Mouse (Mus musculus): Measurements from ENCODE around the gene Vav1.

The Vav1 gene

DNA sequence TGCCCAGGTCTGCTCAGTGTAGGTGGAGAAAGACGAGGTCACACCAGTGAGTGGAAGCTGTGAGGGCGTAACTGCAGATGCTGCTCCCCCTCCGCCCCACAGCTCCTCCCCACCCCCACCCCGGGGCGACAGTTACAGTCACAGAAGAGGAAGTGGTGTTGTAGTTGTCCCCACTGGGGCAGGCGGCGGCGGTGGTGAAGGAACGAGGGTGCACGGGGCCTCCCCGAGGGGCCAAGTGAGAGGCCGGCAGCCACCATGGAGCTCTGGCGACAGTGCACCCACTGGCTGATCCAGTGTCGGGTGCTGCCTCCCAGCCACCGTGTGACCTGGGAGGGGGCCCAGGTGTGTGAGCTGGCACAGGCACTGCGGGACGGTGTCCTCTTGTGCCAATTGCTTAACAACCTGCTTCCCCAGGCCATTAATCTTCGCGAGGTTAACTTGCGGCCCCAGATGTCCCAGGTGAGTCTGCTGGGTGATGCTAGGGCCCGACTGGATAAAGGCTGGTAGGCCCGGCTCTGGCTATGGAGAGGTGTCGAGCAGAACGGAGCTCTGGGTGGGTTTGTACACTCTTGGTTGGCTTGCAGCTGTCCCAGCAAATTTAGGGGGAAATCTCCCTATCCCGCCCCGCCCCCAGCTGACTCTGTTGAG, at the start of gene Vav1:
Gene Vav1, plus strand, starts transcription at position 158 of the 648 bp plus-strand sequence.
- no peak for DNase-seq (ENCODE audit: low spot score)

GRCm38 (mm10) chr17:57229851-57230727, 48.8 kb upstream of the Vav1 start:
- no peak for DNase-seq (ENCODE audit: low spot score)

GRCm38 (mm10) chr17:57230728-57231125, 48.2 kb upstream of the Vav1 start:
- no peak for DNase-seq (ENCODE audit: low spot score)

DNA sequence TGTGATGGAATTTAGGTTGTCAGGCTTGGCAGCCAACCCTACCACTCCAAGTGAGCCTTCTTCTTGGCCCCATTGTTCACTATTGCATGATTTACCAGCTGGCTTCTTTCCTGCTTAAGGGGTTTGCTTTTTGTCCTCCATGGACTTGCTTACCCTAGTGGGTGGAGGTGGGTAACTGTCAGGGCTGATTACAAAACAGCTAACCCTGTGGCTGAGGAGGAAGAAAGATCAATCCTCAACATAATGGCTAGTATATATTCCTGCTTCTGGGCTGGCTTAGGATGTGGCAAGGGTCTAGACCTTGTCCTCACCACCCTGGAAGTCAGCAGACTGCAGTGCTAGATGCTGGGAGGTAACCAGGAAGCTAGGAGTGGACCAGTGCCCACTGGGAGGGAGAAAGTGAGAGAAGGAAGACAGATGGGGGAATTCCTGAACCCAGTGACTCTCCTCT, 47.6 kb upstream of the Vav1 start:
- DNase-seq (ENCODE audit: low spot score): no peak

- no peak for DNase-seq (ENCODE audit: low spot score)
These were observed 46.7 kb upstream of the Vav1 start for GRCm38 (mm10) chr17:57232200-57232599.

DNA sequence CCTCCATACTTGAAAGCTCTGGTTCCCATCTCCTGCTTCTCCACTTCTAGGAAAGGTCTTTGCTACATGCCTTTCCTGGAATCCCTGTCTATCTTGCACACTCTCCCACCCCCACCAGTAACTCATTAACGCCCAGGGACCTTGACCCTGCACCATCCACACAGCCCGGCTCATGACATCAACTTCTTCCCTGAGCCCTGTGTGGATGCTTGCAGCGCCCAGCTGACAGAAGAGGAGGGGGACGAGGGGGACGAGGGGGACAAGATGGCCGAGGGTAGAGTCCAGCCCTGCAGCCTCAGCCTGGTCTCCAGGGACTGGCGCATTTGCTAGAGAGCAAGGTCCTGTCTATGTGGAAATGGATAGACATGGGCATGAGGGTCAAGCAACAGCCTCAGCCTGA, 45.9 kb upstream of the Vav1 start:
- no peak for DNase-seq (ENCODE audit: low spot score)

DNA sequence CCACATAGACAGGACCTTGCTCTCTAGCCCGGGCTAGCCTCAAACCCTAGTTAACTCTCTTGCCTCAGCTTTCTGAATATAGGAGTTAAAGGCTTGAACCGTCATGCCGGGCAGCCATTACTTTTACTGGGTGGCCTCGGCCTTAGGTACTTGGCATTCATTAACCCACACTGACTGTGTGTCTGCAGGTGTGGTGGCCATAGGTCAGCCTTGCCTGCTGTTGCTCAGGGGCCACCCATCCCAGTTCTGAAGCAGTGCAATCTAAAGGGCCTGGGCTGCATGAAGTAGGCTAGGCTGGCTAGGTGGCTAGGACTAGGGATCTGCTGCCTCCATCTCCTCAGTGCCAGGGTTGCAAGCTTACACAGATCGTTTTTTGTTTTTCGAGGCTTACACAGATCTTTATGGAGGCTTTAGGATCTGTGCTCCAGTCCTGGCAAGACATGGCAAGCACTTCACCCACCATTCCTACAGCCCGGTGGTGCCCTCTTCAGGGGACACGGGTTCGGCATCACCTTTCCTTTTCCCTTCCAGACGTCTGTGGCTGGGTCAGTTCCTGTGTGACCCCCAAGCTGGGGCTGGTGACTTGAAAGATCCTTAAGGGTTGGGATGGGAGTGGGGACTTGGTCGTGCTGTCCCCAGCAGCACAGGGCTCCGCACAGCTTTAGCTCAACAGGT, 44.5 kb upstream of the Vav1 start:
- DNase-seq (ENCODE audit: low spot score): no peak

GRCm38 (mm10) chr17:57235803-57236202, 43.1 kb upstream of the Vav1 start:
- DNase-seq (ENCODE audit: low spot score): no peak

GRCm38 (mm10) chr17:57237181-57237580, 41.7 kb upstream of the Vav1 start:
- DNase-seq (ENCODE audit: low spot score): no peak

DNA sequence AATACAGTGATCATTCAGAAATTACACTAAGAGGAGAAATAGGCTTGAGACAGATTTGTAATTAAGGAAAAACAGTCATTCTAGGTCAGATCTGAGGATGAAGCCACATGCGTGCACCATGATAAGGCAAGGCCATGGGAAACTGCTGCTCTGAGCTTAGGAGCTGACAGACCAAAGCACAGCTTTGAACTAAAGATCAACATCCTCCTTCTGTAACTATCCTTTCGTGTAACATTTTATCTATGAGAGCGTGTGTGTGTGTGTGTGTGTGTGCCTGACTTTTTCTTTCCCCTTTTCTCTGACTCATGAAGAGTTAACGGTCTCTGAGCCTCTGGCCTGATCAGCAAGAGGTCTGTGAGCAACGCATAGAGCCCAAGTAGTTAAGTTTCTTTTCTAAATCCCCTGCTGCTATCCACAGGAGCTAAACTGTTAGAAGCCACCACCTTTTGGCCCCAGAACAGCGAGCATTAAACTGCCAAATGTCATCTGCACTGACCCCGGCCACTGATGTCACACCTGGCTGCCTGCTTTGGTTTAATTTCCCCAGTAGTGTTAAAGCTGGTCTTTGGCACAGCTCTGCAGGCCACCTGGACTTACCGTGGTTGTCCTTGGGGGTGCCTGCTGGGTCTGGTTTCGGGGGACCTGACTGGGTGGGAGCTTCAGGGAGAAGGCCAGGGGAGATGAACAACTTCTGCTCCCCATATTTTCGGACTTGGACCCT, 35.1 kb upstream of the Vav1 start:
- DNase-seq (ENCODE audit: low spot score): no peak

DNA sequence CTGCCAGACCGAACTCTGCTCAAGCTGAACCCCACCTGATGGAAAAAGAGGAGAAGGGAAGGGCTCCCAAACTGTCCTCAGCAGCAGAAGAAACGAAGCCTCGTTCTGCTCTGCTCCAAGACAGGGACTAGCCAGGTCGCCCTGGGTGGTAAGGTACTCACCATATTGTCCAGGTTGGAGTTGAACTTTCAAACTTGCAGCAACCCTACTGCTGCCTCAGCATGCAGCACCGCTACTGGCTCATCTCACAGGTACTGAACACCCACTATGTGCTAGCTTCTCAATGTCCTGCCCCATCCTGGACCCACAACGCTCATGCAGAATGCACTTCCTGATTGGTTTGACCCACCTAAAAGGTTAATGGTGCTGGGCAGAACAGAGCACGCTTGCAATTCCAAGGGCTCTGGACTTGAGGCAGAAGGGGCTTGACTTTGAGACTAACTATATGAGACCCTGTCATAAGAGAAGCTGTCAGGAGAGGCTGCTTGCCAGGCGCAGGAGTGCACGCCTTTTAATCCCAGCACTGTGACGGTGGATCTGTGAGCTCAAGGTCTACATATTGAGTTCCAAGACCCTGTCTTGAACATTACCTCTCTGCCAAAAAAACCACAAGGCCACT, 33.5 kb upstream of the Vav1 start:
- no peak for DNase-seq (ENCODE audit: low spot score)

DNA sequence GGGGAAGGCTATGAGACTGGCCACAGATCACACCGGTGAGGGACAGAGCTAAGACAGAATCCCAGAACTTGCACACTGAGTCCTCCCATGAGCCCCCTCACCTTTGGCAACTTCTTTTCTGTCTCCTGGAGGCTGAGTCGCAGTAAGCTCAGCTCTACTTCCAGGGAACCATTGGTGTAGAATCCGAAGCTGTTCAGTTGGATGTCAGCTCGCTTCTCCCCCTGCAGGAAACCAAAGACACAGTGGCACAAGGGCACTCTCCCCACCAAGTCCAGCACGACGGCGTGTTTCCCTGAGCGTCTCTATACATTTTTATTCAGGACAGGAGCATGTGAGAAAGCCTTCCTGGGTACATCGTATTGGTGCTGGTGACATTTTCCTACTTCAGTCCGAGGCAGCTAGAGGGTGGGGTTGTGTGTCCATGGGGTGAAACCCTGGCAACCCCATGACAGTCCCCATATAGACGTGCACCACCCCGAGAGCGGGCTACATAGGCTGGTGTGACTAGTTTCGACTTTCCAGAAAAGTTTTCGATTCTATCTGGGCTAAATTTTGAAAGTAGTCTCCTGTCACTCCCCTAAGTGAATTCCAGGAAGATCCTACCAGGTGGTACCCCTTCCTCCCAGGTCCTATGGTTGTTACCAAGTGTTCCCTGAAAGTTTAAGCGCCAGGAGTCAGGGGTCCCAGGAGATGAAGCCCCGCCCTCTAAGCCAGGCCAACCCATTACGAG, 32.1 kb upstream of the Vav1 start:
- DNase-seq (ENCODE audit: low spot score): peak; percentile 31

DNA sequence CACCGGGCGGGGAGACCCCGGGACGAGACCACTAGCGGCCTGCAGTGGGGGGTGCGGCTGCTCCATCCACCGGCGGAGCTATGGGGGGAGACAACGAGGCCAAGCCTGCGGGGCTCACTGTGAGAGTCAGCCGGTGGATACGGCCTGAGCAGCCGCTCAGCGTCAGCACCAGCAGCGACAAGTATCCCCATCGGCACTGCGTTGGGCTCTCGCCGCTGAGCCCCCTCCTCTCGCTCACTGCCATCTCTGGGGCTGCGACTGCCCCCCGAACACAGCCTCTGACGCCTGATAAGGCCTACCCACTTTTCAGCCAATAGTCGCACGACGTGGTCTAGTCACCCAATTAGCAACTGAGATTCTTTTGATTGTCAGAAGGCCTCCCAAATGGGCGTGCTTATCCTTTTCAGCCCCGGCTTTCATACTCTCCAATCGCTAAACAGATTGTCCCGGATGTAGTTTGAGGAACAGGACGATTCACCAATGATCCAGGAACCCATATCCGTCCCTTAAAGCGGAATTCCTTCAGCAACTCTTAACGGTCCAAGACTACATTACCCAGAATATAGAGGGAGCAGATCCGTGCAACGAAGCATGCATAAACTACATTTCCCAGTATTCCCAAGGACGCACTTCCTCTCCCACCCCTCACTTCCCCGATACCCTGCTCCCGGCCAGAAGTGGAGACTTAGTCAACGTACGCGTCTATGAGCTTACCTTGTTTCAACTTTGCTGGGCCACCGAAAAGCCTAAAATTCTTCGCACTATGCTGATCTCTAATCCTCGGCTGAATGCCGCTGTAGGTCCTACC, 31.3 kb upstream of the Vav1 start:
- DNase-seq (ENCODE audit: low spot score): peak; percentile 97

DNA sequence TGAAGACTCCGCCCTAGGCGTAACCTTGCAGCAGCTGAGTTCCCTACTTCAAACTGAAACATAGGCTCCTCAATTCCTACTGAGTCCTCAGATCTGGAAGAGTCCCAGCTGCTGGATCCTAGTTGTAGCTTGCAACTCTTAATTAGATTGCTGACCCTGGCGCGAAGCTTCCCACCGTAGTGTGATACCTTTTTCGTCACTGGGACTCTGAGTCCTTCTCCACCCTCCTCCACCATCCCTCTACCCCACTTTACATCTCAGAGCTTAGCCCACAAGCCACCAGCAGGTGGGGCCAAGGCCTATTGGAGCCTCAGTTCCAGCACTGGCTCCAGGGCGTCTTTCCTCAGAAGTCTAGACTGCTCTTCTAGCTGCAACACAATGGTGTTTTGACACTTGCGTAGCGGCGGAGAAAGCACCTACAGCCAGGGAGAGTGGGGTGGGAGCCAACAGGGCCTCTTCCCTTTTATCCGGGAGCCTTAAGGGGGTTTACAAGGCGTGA, 30.6 kb upstream of the Vav1 start, which contains the start of gene Gpr108:
Gene Gpr108, minus strand, starts transcription at position 246 of the 499 bp plus-strand sequence.
- DNase-seq (ENCODE audit: low spot score): peak; percentile 83

- DNase-seq (ENCODE audit: low spot score): no peak
These were observed 30.1 kb upstream of the Vav1 start for GRCm38 (mm10) chr17:57248771-57249170.

DNA sequence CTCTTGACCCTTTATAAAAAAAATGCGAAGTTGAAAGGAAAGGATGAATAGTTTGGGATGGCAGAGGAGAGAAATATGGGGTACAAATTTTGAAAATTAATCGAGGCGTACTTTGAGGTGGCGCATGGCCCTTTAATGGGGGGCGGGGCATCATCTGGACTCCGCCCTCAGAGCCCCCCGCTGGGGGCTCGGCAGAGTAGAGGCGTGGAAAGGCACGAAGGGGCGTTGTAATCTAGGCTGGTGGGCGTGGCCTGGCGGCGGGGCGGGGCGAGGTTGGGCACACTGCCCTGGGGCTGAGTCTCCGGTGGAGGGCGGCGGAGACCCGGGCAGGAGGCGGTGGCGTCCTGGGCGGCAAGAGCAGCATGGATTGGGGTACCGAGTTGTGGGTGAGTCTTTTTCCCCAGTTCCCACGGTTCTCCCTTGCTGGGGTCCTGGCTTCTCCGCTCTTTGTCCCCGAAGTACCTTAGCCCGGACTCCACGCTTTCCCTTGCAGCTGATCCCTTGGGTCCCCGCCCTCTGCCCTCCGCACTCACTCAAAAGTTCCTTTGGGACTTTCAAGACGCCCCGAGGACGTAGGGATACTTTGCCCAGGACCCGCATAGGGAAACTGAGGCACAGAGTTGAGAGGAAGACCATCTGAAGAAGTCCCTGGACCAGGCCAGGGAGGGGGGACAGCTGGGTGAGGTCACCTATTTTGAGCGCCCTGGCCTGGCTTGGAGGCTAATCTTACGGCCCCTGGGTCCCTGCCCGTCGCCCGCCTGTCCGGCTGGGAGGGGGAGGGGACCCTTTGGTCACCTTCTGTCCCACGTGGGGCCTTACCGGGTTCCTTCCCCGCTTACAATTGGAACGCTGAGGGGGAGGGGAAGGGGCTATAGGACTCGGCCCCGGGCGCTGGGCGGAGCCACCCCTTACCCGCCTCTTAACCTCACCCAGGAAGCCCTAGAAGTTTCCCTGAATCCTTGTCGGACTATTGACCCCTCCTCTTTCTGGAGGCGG, 29.4 kb upstream of the Vav1 start, which contains the start of gene Trip10:
Gene Trip10, plus strand, starts transcription at position 270 of the 996 bp plus-strand sequence.
- DNase-seq (ENCODE audit: low spot score): peak; percentile 85

GRCm38 (mm10) chr17:57250461-57251160, 28.3 kb upstream of the Vav1 start:
- DNase-seq (ENCODE audit: low spot score): no peak

- DNase-seq (ENCODE audit: low spot score): no peak
These were observed 27.5 kb upstream of the Vav1 start for GRCm38 (mm10) chr17:57251431-57251830.
